Mouse (Mus musculus) left cerebral cortex, postnatal 14 days (tissue): ENCODE results near the gene Srsf3. TPM values are rescaled to one million over a fixed set of nuclear protein-coding genes. Genes with fewer than 3 reads are reported as not detected.
"Not testable (repeated sequence)": the region's sequence is repeated elsewhere in the genome, so short reads cannot be mapped to it uniquely, and the experiment has no call there.

ENCODE experiments used
- DNase-seq, 2 experiments: peaks; one replicate each; pipeline ENCODE4 v3.0.0; 2021 to 2022; ENCODE audit warnings: low spot score in 2 of 2, mixed read lengths in 1 of 2
- intact Hi-C: fragments of 180-260 bp; cut with DNase I; formaldehyde crosslinking; loops from one replicate; pipeline ENCODE4 v1.15.1; 2025
- long read RNA-seq, 2 experiments: library from polyadenylated mRNA; stranded (forward); transcript quantifications; one replicate each; pipeline ENCODE4 v2.0.0; 2021
- total RNA-seq, 2 experiments: library from RNA; stranded (reverse); gene quantifications; 2 replicates each; pipeline ENCODE4 v1.2.3; 2021

The Srsf3 gene
- total RNA-seq = 100 to 1,000 TPM; 125 to 127 TPM
- long read RNA-seq, experiment 1, full-length matches to known transcripts = 153 of 166 reads
- long read RNA-seq, experiment 1, partial matches to known transcripts = 2 of 166 reads
- long read RNA-seq, experiment 1, other reads (novel, unspliced or antisense) = 11 of 166 reads
- long read RNA-seq, experiment 2, transcript Srsf3-202 (6 exons, 2,618 nt) = major isoform, 105 of 121 reads
- long read RNA-seq, experiment 2, partial matches to known transcripts = 2 of 121 reads
- long read RNA-seq, experiment 2, other reads (novel, unspliced or antisense) = 12 of 121 reads

GRCm38 (mm10) chr17:29032274-29033069 is at the start of gene Srsf3:
Gene Srsf3, plus strand, starts transcription at chr17:29032628.
- intact Hi-C loops = no loop called here
- peak; percentile 100 for DNase-seq

DNA sequence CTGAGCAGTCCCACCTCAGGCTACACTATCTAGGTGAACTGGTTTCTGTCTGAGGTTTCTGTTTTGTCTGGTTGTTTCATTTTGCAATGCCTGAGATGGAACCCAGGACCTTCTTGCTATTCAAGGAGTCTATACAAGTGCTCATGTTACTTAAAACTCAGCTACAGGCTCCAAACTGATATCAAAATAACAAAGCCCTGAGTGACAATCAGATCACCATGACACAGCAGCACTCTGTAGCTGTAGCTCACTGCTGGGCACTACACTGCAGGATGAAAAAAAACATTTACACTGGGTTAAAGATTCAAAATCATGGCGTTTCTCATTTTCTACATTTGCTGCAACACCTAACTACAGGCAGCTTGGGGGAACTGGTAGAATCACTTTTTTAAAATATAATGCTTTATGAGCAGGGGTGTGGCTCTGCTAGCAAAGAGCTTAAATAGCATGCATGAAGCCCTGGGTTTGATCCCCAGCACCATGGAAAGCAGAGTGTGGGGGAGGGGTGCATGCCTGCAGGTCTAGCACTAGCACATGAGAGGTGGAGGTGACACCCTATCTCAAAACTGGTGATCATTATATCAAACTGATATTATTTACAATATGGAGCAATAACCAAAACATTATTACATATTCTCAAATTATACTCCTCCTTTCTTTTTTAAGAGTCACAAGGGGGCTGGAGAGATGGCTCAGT is 47.6 kb upstream of the Srsf3 start:
- intact Hi-C loops = loop anchor here (5.0 kb wide), 1 partner anchor 187 kb away; no protein-coding TSS in a partner anchor
- no peak for DNase-seq

- intact Hi-C loops = loop anchor here (5.0 kb wide), 1 partner anchor 185 kb away; no protein-coding TSS in a partner anchor
- no peak for DNase-seq
These were observed 45.6 kb upstream of the Srsf3 start for GRCm38 (mm10) chr17:28986833-28987232.

DNA sequence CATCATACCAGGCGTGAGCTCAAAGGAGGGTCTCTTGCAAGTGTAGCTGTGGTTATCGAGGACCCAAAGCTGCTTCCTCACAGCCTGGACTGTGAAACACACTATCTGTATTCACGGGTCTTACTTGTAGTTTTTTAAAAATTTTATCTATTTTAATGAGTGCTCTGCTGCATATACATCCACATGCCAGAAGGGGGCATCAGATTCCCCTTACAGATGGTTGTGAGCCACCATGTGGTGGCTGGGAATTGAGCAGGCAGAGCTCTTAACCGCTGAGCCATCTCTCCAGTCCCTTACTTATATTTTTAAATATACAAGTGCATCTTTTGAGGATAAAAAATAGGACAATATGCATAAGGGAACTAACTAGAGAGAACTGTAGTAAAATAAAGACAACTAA is 44.7 kb upstream of the Srsf3 start:
- intact Hi-C loops = loop anchor here (5.0 kb wide), 1 partner anchor 185 kb away; no protein-coding TSS in a partner anchor
- DNase-seq = peak; percentile 41 to 54

DNA sequence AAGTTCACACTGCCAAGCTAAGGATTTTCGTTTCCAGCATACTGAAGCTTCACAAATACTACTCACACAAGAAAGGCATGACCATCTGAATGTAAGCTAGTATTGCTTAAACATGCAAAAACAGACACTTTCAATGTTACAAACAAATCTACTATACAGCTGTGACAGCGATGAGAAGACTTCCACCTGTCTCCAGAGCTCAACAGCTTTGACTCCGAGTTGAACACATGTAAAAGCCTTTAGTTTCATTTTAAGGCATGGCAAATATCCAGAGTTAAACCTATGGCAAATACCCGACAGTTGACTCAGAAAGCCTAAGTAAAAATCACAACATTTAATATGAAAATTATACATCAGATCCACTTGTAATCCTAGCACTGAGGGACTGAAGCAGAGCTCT is 44.1 kb upstream of the Srsf3 start:
- DNase-seq = no peak
- intact Hi-C loops = loop anchor here (5.0 kb wide), 1 partner anchor 184 kb away; no protein-coding TSS in a partner anchor

GRCm38 (mm10) chr17:28988996-28989395 is 43.4 kb upstream of the Srsf3 start:
- intact Hi-C loops = loop anchor here (5.0 kb wide), 1 partner anchor 183 kb away; no protein-coding TSS in a partner anchor
- no peak for DNase-seq

GRCm38 (mm10) chr17:28990060-28990459 is 42.4 kb upstream of the Srsf3 start:
- intact Hi-C loops = no loop called here
- DNase-seq = no peak

- no peak for DNase-seq
- intact Hi-C loops = no loop called here
These were observed 41.1 kb upstream of the Srsf3 start for GRCm38 (mm10) chr17:28991286-28991685.

DNA sequence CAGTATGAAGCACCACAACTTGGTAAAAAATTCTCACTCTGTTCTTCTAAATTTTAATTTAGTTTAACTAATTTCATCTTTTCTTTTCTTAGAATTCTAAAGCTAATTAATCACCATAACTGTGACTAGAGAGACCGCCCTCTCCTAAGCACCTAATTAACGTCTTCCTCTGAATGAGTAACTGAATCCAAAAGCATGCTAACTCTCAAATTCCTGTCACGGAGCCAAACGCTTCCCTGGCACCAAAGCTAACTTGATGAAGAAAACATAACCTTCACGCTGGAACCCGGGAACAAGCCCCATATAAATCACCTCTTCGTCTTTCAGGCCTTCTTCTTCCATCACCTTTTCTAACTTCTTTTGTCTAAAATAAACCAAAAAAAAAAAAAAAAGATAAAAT is 40.3 kb upstream of the Srsf3 start:
- intact Hi-C loops = no loop called here

DNA sequence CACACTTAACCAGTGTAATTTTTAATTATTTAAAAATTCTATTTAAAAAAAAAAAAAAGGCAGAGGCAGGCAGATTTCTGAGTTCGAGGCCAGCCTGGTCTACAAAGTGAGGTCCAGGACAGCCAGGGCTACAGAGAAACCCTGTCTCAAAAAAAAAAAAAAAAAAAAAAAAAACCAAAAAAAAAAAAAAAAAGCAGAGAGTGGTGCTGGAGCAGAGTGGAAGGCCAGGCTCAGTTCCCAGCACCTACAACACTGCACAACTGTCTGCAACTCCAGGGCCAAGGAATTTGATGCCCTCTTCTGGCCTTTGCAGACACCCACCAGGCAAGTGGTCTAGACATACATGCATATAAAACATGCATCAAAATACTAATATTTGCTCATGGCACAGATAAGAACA is 39.4 kb upstream of the Srsf3 start:
- intact Hi-C loops, DNase-seq: not testable (repeated sequence)

More for the DNA sequence above, 40.3 kb upstream of the Srsf3 start:
- peak in 1 of 2 experiments; percentile 44 for DNase-seq

- no peak for DNase-seq
- intact Hi-C loops = no loop called here
These were observed 37.8 kb upstream of the Srsf3 start for GRCm38 (mm10) chr17:28994615-28995014.

- DNase-seq = no peak
- intact Hi-C loops = no loop called here
These were observed 32.0 kb upstream of the Srsf3 start for GRCm38 (mm10) chr17:29000465-29000864.

DNA sequence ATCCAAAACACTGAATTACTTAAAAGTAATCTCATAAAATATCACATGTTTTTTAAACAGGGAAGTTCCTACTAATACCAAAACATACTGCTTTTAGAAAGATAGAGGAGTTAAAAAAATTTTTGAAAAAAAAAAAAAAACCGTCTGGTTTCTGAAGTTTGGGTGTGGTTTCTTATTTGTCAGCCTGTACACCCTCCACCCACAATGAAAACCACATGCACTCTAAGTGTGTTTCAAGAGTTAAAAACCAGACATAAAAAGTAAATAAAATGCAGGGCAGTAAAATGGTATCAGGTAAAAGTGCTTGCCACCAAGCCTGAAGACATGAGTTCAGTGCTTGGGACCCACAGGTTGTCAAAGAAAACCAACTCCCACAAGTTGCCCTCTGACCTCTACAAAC is 28.7 kb upstream of the Srsf3 start:
- intact Hi-C loops = no loop called here
- no peak for DNase-seq

DNA sequence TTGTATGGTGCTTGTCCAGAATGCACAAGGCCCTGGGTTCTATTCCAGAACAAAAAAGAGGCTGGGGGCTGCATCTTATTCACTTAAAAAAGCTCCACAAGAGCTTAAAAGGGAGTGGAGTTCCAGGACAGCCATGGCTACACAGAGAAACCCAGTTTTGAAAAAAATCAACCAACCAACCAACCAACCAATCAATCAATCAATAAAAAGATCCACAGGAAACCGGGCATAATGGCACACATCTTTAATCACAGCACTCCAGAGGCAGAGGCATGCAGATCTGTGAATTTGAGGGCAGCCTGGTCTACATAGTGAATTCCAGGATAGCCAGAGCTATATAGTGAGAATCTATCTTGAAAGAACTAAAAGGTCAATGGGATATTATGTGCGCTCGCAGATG is 27.4 kb upstream of the Srsf3 start:
- DNase-seq = no peak
- intact Hi-C loops = no loop called here

- no peak for DNase-seq
- intact Hi-C loops = no loop called here
These were observed 25.6 kb upstream of the Srsf3 start for GRCm38 (mm10) chr17:29006812-29007211.

GRCm38 (mm10) chr17:29007243-29007640 is 25.2 kb upstream of the Srsf3 start:
- intact Hi-C loops = no loop called here
- no peak for DNase-seq

DNA sequence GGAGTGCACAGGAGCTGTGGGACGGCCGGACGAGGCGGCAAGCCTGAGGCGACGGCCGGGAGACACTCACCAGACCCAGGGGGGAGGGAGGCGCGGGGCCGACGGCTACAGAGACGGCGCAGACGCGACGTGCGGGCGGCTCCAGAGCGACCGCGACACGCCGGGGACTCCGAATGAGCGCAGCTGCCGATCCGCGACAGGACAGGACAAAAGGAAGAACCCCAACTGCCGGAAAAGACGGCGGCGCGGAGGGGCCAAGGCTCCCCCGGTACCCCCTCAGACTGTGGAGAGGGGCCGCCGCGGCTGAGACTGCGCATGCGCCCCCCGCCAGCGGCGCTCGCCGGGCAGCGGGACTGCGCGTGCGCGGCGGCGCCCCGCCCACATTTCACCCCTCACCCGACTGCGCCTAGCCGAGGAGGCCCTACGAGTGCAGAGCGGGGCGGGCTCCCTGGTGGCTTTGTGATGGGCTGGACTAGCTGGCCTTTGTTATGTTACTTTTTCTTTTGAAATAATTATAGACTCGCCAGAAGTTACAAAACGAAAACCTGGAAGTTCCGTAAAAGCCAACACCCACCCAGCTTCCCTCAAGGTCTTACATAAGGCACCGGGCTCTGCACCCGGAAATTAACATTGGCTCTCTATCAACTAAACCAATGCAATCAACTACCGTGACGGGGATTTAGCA is 24.6 kb upstream of the Srsf3 start, which contains the start of gene Stk38:
Stk38 (minus strand) TSS at position 355 of the 685 bp plus-strand sequence.
- intact Hi-C loops = no loop called here
- peak; percentile 83 to 88 for DNase-seq

DNA sequence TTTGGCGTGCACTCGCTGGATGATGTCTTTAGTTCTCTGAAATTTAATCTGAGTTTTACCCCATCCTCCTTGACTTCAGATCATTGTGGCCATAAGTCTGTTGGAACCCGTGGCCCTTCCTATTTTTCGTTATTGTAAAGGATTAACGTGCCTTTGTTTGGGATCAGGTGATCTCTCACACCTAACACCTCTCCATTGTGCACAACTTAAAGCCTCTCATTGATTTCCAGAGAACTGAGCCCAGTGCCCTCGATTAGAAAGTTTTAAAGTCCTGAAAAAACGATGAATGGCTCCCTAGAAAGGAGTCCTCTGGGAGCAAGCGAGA is 24.1 kb upstream of the Srsf3 start:
- intact Hi-C loops = no loop called here
- no peak for DNase-seq

- intact Hi-C loops = no loop called here
- DNase-seq = no peak
These were observed 23.2 kb upstream of the Srsf3 start for GRCm38 (mm10) chr17:29009181-29009580.
